Mouse (Mus musculus) kidney, embryonic 16.5 days (tissue): ENCODE data around the gene Olfr1284. TPM values are rescaled to one million over a fixed set of nuclear protein-coding genes. Genes with fewer than 3 reads are reported as not detected.
"Not testable (repeated sequence)": the region's sequence is repeated elsewhere in the genome, so short reads cannot be mapped to it uniquely, and the experiment has no call there.

Source experiments
- ATAC-seq: fragments of 200-750 bp; cut with Nextera tagmentation; 2 replicates; pipeline ENCODE4 v1.8.0; 2017; ENCODE audit warnings: moderate TSS enrichment; ENCODE audit not compliant: low FRiP score, low TSS enrichment
- H3K27ac ChIP-seq: fragments of 300-500 bp; sonication (generic); 2 replicates; pipeline ENCODE4 v1.5.1; 2014; ENCODE audit warnings: low read length
- H3K27me3 ChIP-seq: fragments of 300-500 bp; sonication (generic); 2 replicates; pipeline ENCODE4 v1.6.1; 2014; ENCODE audit warnings: low read length, control low read depth, mixed read lengths; ENCODE audit not compliant: insufficient read depth
- H3K36me3 ChIP-seq: fragments of 300-500 bp; sonication (generic); 2 replicates; pipeline ENCODE4 v1.6.1; 2014; ENCODE audit warnings: low read length, control low read depth, mixed read lengths; ENCODE audit not compliant: insufficient read depth
- H3K4me1 ChIP-seq: fragments of 300-500 bp; sonication (generic); 2 replicates; pipeline ENCODE4 v1.6.1; 2014; ENCODE audit warnings: low read length, control low read depth, mixed read lengths; ENCODE audit not compliant: insufficient read depth
- H3K4me2 ChIP-seq: fragments of 300-500 bp; sonication (generic); replicated peaks from 2 replicates; pipeline ENCODE4 v1.6.1; 2014; ENCODE audit warnings: low read depth, low read length
- H3K4me3 ChIP-seq: fragments of 300-500 bp; sonication (generic); 2 replicates; pipeline ENCODE4 v1.5.1; 2014; ENCODE audit warnings: mild to moderate bottlenecking, low read length
- H3K9ac ChIP-seq: fragments of 300-500 bp; sonication (generic); replicated peaks from 2 replicates; pipeline ENCODE4 v1.6.1; 2014; ENCODE audit warnings: low read length
- H3K9me3 ChIP-seq: fragments of 300-500 bp; sonication (generic); 2 replicates; pipeline ENCODE4 v1.6.1; 2016; ENCODE audit warnings: low read length, control low read depth
- WGBS: fragments of 180-500 bp; shearing (Covaris S2); extraction: QIAGEN DNeasy Blood & Tissue Kit; methylation state at CpG from one replicate; pipeline ENCODE4 v1.1.7; 2014; 5-methylcytosine and 5-hydroxymethylcytosine counted together
- polyA plus RNA-seq: library from polyadenylated mRNA; unstranded; fragments of >200 nt; fragmentation: Nextera tagmentation; extraction: Ambion mirVana; gene quantifications from 2 replicates; pipeline ENCODE4 v1.2.1, GENCODE M21; 2015

The Olfr1284 gene
- not detected in 2 replicates for polyA plus RNA-seq

DNA sequence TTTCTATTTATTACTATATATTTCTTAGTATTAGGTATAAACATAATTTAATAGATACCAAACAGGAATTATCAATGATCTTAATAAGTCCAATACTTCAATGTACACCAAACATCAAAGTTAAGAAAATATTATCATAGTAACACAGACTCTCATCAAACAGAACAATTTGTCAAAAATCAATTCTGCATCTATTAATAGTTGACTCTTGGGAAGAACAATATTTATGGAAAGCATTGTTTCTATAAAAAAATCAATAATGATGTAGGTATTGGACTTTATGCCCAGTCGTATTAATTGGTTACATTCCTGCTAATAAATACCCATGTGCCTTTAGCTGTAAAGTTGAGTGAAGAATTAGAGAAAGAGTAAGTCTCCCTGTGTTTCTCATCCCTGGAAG lies at the start of gene Olfr1284:
TSS of gene Olfr1284 (plus strand) at position 301 of the 400 bp plus-strand sequence.
- no peak within 1 kb of the TSS for H3K4me3 ChIP-seq
- H3K27ac ChIP-seq, result no peak within 1 kb of the TSS
- no peaks in the 10 kb centered on the region for H3K36me3 ChIP-seq
- no peak within 1 kb of the TSS for H3K9ac ChIP-seq
- WGBS, result 95% methylated on average over 1 of the region's 1 CpGs
- no peaks in the 10 kb centered on the region for H3K4me1 ChIP-seq
- ATAC-seq, result no peak
- H3K27me3 ChIP-seq, result no peaks in the 10 kb centered on the region
- no peaks in the 10 kb centered on the region for H3K9me3 ChIP-seq
- H3K4me2 ChIP-seq, result no peak within 1 kb of the TSS

DNA sequence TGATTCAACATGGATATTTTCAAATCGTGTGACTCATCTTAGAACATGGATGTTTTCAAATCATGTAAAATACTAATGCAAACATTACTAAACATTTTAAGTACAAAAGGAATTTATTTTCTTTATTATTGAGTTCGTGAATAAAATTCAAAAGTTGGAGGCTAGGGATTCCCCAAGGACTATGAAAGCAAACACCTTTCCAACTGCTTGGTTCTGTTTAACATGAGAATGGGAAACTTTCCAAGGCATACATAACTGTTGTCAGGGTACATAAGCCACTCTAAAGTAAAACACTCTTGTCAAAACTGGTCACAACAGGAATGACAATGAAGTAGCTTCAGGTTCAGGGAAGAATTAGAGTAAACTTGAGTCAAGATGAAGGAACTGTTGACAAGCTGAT lies 49.1 kb upstream of the Olfr1284 start, which contains the start of gene Olfr1281:
TSS of gene Olfr1281 (plus strand) at position 301 of the 400 bp plus-strand sequence.
- no peak within 1 kb of the TSS for H3K9ac ChIP-seq
- no peak within 1 kb of the TSS for H3K27ac ChIP-seq
- no peaks in the 10 kb centered on the region for H3K27me3 ChIP-seq
- no peak for ATAC-seq
- no peaks in the 10 kb centered on the region for H3K36me3 ChIP-seq
- no peak within 1 kb of the TSS for H3K4me2 ChIP-seq
- no peak within 1 kb of the TSS for H3K4me3 ChIP-seq
- H3K4me1 ChIP-seq, result no peaks in the 10 kb centered on the region
- WGBS, result 77% methylated on average over 2 of the region's 2 CpGs
- H3K9me3 ChIP-seq, result no peaks in the 10 kb centered on the region

DNA sequence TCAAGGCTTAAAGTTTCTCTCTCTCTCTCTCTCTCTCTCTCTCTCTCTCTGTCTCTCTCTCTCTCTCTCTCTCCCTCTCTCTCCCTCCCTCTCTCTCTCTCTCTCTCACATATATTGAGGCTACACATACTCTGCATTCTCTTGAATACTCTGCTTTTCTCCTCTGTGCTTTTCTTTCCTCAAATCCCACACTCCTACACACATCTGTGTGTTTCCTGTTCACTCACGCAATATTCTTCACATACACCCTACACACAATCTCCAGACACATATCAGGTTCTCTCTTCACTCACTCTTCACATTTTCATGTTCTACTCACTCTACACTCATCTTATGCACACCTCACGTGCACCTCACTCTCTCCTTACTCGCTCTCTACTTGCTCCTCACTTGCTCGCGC lies 41.6 kb upstream of the Olfr1284 start:
- not testable (repeated sequence) for H3K4me1 ChIP-seq, ATAC-seq
- 87% methylated on average over 5 of the region's 5 CpGs for WGBS

DNA sequence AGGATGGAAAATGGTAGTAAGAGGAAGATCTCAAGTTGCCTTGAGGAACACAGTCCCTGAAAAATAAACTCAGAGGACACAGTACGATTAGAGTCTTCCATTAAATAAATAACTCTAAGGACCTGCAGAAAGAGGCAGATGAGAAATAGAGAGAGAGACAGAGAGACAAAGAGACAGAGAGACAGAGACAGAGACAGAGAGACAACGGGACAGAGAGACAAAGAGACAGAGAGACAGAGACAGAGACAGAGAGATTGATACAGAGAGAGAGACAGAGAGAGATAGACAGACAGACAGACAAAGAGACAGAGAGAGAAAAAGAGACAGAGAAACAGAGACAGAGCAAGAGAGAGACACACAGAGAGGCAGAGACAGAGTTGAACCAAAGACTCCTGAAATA lies 39.3 kb upstream of the Olfr1284 start, which contains the start of gene Olfr1282:
TSS of gene Olfr1282 (minus strand) at position 101 of the 400 bp plus-strand sequence.
- Histone ChIP-seq H3K36me3 (no peaks in the 10 kb centered on the region), H3K4me1 (no peaks in the 10 kb centered on the region), H3K4me3 (no peak within 1 kb of the TSS), H3K27me3 (no peaks in the 10 kb centered on the region), H3K9ac (no peak within 1 kb of the TSS), H3K27ac (no peak within 1 kb of the TSS), H3K4me2 (no peak within 1 kb of the TSS), H3K9me3 (no peaks in the 10 kb centered on the region)
- no peak for ATAC-seq
- 77% methylated on average over 2 of the region's 2 CpGs for WGBS

More for the DNA sequence above, 41.6 kb upstream of the Olfr1284 start:
- not testable (repeated sequence) for H3K4me3 ChIP-seq, H3K27me3 ChIP-seq, H3K36me3 ChIP-seq, H3K4me2 ChIP-seq, H3K9ac ChIP-seq, H3K9me3 ChIP-seq, H3K27ac ChIP-seq

DNA sequence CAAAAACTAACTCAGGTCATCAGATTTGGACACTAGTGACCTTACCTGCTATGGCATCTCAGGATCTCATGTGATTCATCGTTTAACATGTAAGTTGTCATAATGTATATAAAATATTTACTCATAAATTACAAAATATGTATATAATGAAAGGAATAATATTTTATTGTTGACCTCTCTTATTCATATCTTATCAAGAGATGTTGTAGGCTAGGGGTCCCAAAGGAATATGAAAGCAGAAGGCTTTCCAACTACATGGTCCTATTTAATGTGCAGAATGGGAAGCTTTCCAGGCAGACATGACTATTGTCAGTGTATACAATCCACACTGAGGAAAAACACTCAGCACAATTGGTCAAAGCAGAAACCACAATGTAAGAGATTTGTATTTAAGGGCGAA lies 8.8 kb upstream of the Olfr1284 start, which contains the start of gene Olfr1283:
TSS of gene Olfr1283 (plus strand) at position 301 of the 400 bp plus-strand sequence.
- Histone ChIP-seq H3K4me1 (no peaks in the 10 kb centered on the region), H3K4me3 (no peak within 1 kb of the TSS), H3K9me3 (no peaks in the 10 kb centered on the region), H3K27ac (no peak within 1 kb of the TSS), H3K9ac (no peak within 1 kb of the TSS), H3K27me3 (no peaks in the 10 kb centered on the region), H3K36me3 (no peaks in the 10 kb centered on the region), H3K4me2 (no peak within 1 kb of the TSS)
- no peak for ATAC-seq
- 73% methylated on average over 2 of the region's 2 CpGs for WGBS

DNA sequence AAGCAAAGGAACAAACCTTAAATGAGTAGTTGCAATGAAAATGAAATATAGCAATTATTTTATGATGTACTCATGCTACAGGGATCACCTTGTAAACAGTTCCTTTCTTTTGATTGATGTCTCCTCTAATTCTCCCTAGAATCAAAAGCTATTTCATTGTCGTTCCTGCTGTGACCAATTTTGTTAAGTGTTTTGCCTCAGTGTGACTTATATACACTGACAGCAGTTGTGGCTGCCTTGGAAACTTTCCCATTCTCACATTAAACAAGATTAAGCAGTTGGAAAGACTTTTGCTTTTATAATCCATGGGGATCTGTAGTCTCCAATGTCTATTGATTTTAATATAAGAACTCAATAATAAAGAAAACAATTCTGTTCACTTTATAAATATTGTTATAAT lies 47.6 kb downstream of the Olfr1284 start, which contains the start of gene Olfr1286:
TSS of gene Olfr1286 (minus strand) at position 185 of the 400 bp plus-strand sequence.
- no peaks in the 10 kb centered on the region for H3K36me3 ChIP-seq
- no peak within 1 kb of the TSS for H3K9ac ChIP-seq
- no peak within 1 kb of the TSS for H3K27ac ChIP-seq
- H3K4me3 ChIP-seq, result no peak within 1 kb of the TSS
- WGBS, result 61% methylated on average over 1 of the region's 1 CpGs
- ATAC-seq, result no peak
- H3K4me2 ChIP-seq, result no peak within 1 kb of the TSS
- no peaks in the 10 kb centered on the region for H3K4me1 ChIP-seq
- H3K27me3 ChIP-seq, result no peaks in the 10 kb centered on the region
- H3K9me3 ChIP-seq, result 0 out of 2 replicates have a peak, but pooled peaks cover 3% of the 10 kb centered on the region

Other genes starting within 250 kb of the Olfr1284 start
- gene Gm15130, start 222.6 kb upstream of the Olfr1284 start, polyA plus RNA-seq, result not detected in 2 replicates
- not detected in 2 replicates for gene 4930430A15Rik, start 145.9 kb upstream of the Olfr1284 start, polyA plus RNA-seq
- not detected in 2 replicates for gene Olfr1275, start 140.2 kb upstream of the Olfr1284 start, polyA plus RNA-seq
- gene Olfr1276, start 121.0 kb upstream of the Olfr1284 start, polyA plus RNA-seq, result not detected in 2 replicates
- not detected in 2 replicates for gene Olfr1277, start 101.4 kb upstream of the Olfr1284 start, polyA plus RNA-seq
- not detected in 2 replicates for gene Olfr1278, start 85.4 kb upstream of the Olfr1284 start, polyA plus RNA-seq
- gene Olfr1279, start 74.9 kb upstream of the Olfr1284 start, polyA plus RNA-seq, result not detected in 2 replicates
- gene Olfr1280, start 61.5 kb upstream of the Olfr1284 start, polyA plus RNA-seq, result not detected in 2 replicates
- gene Olfr1281, start 49.0 kb upstream of the Olfr1284 start, polyA plus RNA-seq, result not detected in 2 replicates
- gene Olfr1282, start 39.4 kb upstream of the Olfr1284 start, polyA plus RNA-seq, result not detected in 2 replicates
- gene Olfr1283, start 8.7 kb upstream of the Olfr1284 start, polyA plus RNA-seq, result not detected in 2 replicates
- gene Olfr1286, start 47.6 kb downstream of the Olfr1284 start, polyA plus RNA-seq, result not detected in 2 replicates
- gene Olfr1287, start 73.6 kb downstream of the Olfr1284 start, polyA plus RNA-seq, result not detected in 2 replicates
- not detected in 2 replicates for gene Olfr1288, start 98.6 kb downstream of the Olfr1284 start, polyA plus RNA-seq
- not detected in 2 replicates for gene Olfr1289, start 105.3 kb downstream of the Olfr1284 start, polyA plus RNA-seq
- not detected in 2 replicates for gene Olfr1290, start 118.3 kb downstream of the Olfr1284 start, polyA plus RNA-seq
- not detected in 2 replicates for gene Olfr1291-ps1, start 121.7 kb downstream of the Olfr1284 start, polyA plus RNA-seq
- not detected in 2 replicates for gene Olfr1293-ps, start 149.7 kb downstream of the Olfr1284 start, polyA plus RNA-seq
- not detected in 2 replicates for gene Olfr1294, start 164.8 kb downstream of the Olfr1284 start, polyA plus RNA-seq
- not detected in 2 replicates for gene Olfr1295, start 194.2 kb downstream of the Olfr1284 start, polyA plus RNA-seq